Mouse (Mus musculus): ENCODE measurements around the gene Sec14l3.

DNA sequence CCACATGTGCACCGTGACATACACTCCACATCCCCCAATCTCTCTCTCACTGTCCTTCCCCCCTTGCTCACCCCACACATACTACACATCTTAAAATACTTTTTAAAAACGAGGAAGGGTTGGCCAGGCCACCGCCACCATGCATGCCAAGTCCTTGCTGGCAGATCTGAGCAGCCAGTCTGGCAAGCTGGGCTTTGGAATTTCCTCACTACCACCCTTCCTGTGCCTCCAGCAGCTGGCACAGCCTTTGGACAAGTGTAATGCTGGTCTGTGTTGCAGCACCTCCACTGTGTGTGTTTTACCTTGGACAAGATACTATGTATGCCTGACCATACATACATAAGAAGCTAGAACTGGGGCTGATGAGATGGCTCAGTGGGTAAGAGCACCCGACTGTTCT, 48.9 kb downstream of the Sec14l3 start:
- TF ChIP-seq CTCF (IDR thresholded peaks at IDR 0.05; ENCODE audit: extremely low read depth, insufficient read length, insufficient replicate concordance, low read depth, low read length): no peak
- TF ChIP-seq POLR2A (IDR thresholded peaks at IDR 0.05; ENCODE audit: low read depth, low read length): no peak

All from small intestine, adult 2 months (tissue).